Mouse (Mus musculus) liver, embryonic 14.5 days (tissue): ENCODE measurements around the gene Serpinh1.

ENCODE experiments used
- CTCF ChIP-seq: IDR thresholded peaks from 2 replicates; pipeline ENCODE4 v1.5.1; 2016; ENCODE audit warnings: antibody characterized with exemption, low read depth, control low read depth
- EP300 ChIP-seq: IDR thresholded peaks from 2 replicates; pipeline ENCODE4 v1.6.1; 2016; ENCODE audit warnings: antibody characterized with exemption, low read depth

DNA sequence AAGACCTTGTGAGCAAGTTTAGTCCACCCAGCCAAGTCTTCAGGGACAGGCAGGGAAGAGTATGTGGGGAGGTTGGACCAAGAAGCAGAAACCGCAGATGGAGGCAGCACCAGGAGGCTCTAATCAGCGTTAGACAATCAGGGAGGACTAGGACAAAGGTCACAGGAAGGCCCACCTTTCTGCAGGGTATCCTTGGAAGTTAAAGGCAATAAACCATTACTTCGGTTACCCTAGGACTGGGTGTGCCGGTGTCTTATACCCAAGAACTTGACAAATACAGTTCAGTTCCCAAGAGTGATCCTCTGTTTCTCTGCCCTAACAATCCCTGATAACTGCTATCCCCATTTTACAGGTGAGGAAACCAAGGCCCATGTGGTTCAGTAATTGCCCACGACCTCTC, 23.0 kb downstream of the Serpinh1 start:
- no peak for TF ChIP-seq EP300
- TF ChIP-seq CTCF: no peak
